Mouse (Mus musculus) stomach, postnatal 0 days (tissue): Measurements from ENCODE around the gene Fam110a. TPM values are rescaled to one million over a fixed set of nuclear protein-coding genes. Genes with fewer than 3 reads are reported as not detected.

ENCODE experiments used
- ATAC-seq: fragments of 200-750 bp; cut with Nextera tagmentation; 2 replicates; pipeline ENCODE4 v1.8.0; 2017; ENCODE audit not compliant: low FRiP score, low TSS enrichment
- DNase-seq: peaks from one replicate; pipeline ENCODE4 v3.0.0-alpha.2; 2016; ENCODE audit warnings: low spot score
- H3K27ac ChIP-seq: fragments of 300-500 bp; sonication (generic); replicated peaks from 2 replicates; pipeline ENCODE4 v1.5.1; 2014; ENCODE audit warnings: mild to moderate bottlenecking, control low read depth
- H3K27me3 ChIP-seq: fragments of 300-500 bp; sonication (generic); 2 replicates; pipeline ENCODE4 v1.6.1; 2014; ENCODE audit warnings: low read length; ENCODE audit not compliant: control insufficient read depth, insufficient read depth
- H3K36me3 ChIP-seq: fragments of 300-500 bp; sonication (generic); 2 replicates; pipeline ENCODE4 v1.6.1; 2014; ENCODE audit warnings: low read length, mixed read lengths; ENCODE audit not compliant: control insufficient read depth, insufficient read depth
- H3K4me1 ChIP-seq: fragments of 300-500 bp; sonication (generic); replicated peaks from 2 replicates; pipeline ENCODE4 v1.6.1; 2014; ENCODE audit warnings: antibody characterized with exemption; ENCODE audit not compliant: control insufficient read depth, insufficient read depth
- H3K4me2 ChIP-seq: fragments of 300-500 bp; sonication (generic); replicated peaks from 2 replicates; pipeline ENCODE4 v1.6.1; 2014; ENCODE audit warnings: low read depth, mild to moderate bottlenecking, control low read depth, moderate library complexity
- H3K4me3 ChIP-seq: fragments of 300-500 bp; sonication (generic); 2 replicates; pipeline ENCODE4 v1.5.1; 2014; ENCODE audit warnings: low read depth, low read length, control low read depth
- H3K9ac ChIP-seq: fragments of 300-500 bp; sonication (generic); 2 replicates; pipeline ENCODE4 v1.6.1; 2014; ENCODE audit warnings: mild to moderate bottlenecking, low read length, control low read depth, mixed read lengths
- H3K9me3 ChIP-seq: fragments of 300-500 bp; sonication (generic); 2 replicates; pipeline ENCODE4 v1.6.1; 2016; ENCODE audit warnings: low read length; ENCODE audit not compliant: control insufficient read depth
- CTCF ChIP-seq: IDR thresholded peaks from 2 replicates; pipeline ENCODE4 v1.5.1; 2016; ENCODE audit warnings: antibody characterized with exemption, low read depth, mild to moderate bottlenecking, moderate library complexity
- EP300 ChIP-seq: optimal IDR thresholded peaks from 2 replicates; pipeline ENCODE3; 2016; ENCODE audit warnings: antibody characterized with exemption
- WGBS: fragments of 180-500 bp; shearing (Covaris S2); extraction: QIAGEN DNeasy Blood & Tissue Kit; methylation state at CpG from one replicate; pipeline ENCODE4 v1.1.7; 2014; 5-methylcytosine and 5-hydroxymethylcytosine counted together
- microRNA counts: library from miRNA; unstranded; fragments of <30 nt; microRNA quantifications from one replicate; lab custom pipeline; 2015
- microRNA-seq: library from miRNA; unstranded; fragments of <30 nt; microRNA quantifications from one replicate; pipeline ENCODE4, GENCODE M21; 2016
- polyA plus RNA-seq: library from polyadenylated mRNA; unstranded; fragments of >200 nt; fragmentation: Nextera tagmentation; extraction: Ambion mirVana; gene quantifications from 2 replicates; pipeline ENCODE4 v1.2.1, GENCODE M21; 2015

Gene Fam110a
- polyA plus RNA-seq, 1 experiment from 2014 or later, result 29.9 TPM

DNA sequence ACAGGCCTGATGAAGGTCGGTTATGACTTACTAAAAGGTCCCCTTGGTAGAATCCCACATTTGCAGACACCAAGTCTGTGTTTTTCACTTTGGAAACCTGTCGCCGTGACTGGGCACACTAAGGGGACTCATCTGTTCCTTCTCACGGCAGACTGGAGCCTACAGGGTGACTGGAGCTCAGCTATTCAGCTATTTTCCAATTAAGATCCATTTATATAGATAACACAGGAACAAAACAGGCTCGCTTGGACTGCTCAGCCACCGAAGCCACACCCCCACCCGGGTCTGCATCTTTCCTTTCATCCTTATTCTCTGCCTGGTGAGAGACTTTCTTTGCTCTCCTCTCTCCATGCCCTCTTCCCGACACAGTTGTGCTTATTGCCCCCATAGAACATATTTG, 59.0 kb downstream of the Fam110a start:
- Histone ChIP-seq H3K4me2 (no peak overlapping the region), H3K4me3 (no peak overlapping the region), H3K36me3 (no peaks in the 10 kb centered on the region), H3K9me3 (no peaks in the 10 kb centered on the region), H3K4me1 (no peaks in the 10 kb centered on the region; the same call in 1 of the 2 replicates), H3K27me3 (no peaks in the 10 kb centered on the region), H3K9ac (no peak overlapping the region), H3K27ac (no peak overlapping the region)
- 65% methylated on average over 8 of the region's 8 CpGs for WGBS
- ATAC-seq (no peak), DNase-seq (no peak)
- TF ChIP-seq EP300 (no peak), CTCF (no peak)

MicroRNAs within 50 kb of the gene (microRNA counts, 519-probe panel; counts per million panel counts)
- microRNA mmu-miR-1953 (lab: Ali Mortazavi, UCI), result not detected

Small RNA genes within 50 kb of the gene (microRNA-seq; reads per million reads assigned to microRNA genes)
- gene Mir1953, result not detected

Other genes with a start within 250 kb of the Fam110a start
- gene Psmf1, start 236.0 kb downstream of the Fam110a start, polyA plus RNA-seq, result 31.8 and 35.2 TPM in 2 replicates
- gene Rspo4, start 137.3 kb downstream of the Fam110a start, polyA plus RNA-seq, result 0.05 and 0.07 TPM in 2 replicates
- gene Angpt4, start 69.0 kb downstream of the Fam110a start, polyA plus RNA-seq, result 0.42 and 0.45 TPM in 2 replicates
- 22.2 and 24.9 TPM in 2 replicates for gene Slc52a3, start 16.3 kb upstream of the Fam110a start, polyA plus RNA-seq
- gene Scrt2, start 101.3 kb upstream of the Fam110a start, polyA plus RNA-seq, result not detected in 2 replicates
- gene Srxn1, start 125.3 kb upstream of the Fam110a start, polyA plus RNA-seq, result 28.4 and 31.4 TPM in 2 replicates
- gene Tcf15, start 163.3 kb upstream of the Fam110a start, polyA plus RNA-seq, result 2.5 and 3.1 TPM in 2 replicates
- gene Csnk2a1, start 246.6 kb upstream of the Fam110a start, polyA plus RNA-seq, result 54.1 and 60.7 TPM in 2 replicates